Mouse (Mus musculus) lung, adult 2 months (tissue): ENCODE results near the gene Erich6b. TPM values are rescaled to one million over a fixed set of nuclear protein-coding genes. Genes with fewer than 3 reads are reported as not detected.

Source experiments
- DNase-seq: peaks from one replicate; pipeline ENCODE4 v3.0.0; 2022
- H3K4me1 ChIP-seq: fragments of 200-500 bp; 2 replicates; pipeline ENCODE4 v1.6.1; 2011; ENCODE audit warnings: low read length; ENCODE audit not compliant: control insufficient read depth, insufficient read depth
- H3K4me3 ChIP-seq: fragments of 200-500 bp; replicated peaks from 2 replicates; pipeline ENCODE3; 2011; ENCODE audit warnings: low read depth, mild to moderate bottlenecking, control low read depth, low read length; ENCODE audit errors: extremely low read depth
- CTCF ChIP-seq: fragments of 200-500 bp; IDR thresholded peaks from 2 replicates; pipeline ENCODE4 v1.5.1; 2011; ENCODE audit warnings: mild to moderate bottlenecking, low read length, control low read depth; ENCODE audit not compliant: insufficient read depth
- POLR2A ChIP-seq: fragments of 200-500 bp; IDR thresholded peaks from 2 replicates; pipeline ENCODE4 v1.6.1; 2011; ENCODE audit warnings: low read depth, mild to moderate bottlenecking, control low read depth, low read length, borderline replicate concordance; ENCODE audit errors: extremely low read depth
- WGBS: fragments of 180-500 bp; shearing (Covaris S2); methylation state at CpG from one replicate; pipeline ENCODE4 v1.1.7; 2018; 5-methylcytosine and 5-hydroxymethylcytosine counted together
- polyA plus RNA-seq: library from polyadenylated mRNA; depleted of rRNA; stranded (reverse); fragments of >200 nt; gene quantifications from 2 replicates; pipeline ENCODE4 v1.2.3, GENCODE M21; 2012

Erich6b gene
- polyA plus RNA-seq, 1 experiment = not detected

DNA sequence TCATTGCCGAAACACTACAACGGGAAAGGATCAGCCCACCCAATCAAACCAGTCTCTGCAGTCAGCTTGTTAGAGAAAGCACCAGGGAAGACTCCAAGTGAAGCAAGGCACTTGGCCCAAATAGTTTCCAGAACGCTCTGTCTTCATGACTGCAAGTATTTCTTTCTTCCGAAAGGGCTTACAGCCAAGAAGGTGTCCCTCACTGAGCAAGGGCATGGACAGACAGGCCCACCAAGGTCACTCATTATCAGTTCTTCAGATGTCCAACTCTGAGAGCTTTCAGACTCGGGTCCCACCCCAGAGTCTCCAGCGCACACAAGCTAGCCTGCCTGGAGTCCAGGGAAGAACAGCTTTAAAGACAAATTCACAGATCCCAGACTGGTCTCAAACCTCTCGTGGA is 3.4 kb downstream of the Erich6b start:
- 84% methylated on average over 7 of the region's 7 CpGs for WGBS
- H3K4me3 ChIP-seq = no peak overlapping the region
- DNase-seq = no peak
- no peaks in the 10 kb centered on the region for H3K4me1 ChIP-seq
- no peak for TF ChIP-seq POLR2A
- TF ChIP-seq CTCF = no peak

DNA sequence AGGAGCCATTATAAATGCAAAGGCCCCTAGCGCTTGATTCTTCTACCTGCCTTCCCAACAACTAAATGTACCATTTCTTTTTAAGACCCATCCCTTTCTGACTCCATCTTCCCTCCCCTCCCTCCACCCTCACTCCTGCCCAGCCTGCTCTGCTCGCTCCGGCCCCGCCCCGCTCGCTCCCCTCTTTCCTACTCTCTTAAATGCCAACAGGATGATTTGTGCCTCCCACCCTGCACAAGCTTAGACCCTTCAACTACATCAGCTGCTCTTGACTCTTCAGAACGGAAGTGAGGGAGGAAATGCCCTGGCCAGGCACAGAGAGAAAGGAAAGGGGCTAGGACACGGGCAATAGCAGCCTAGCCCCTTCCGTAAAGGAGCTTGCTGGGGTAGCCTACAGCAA is 4.0 kb downstream of the Erich6b start:
- no peak overlapping the region for H3K4me3 ChIP-seq
- TF ChIP-seq CTCF (no peak), POLR2A (no peak)
- no peak for DNase-seq
- H3K4me1 ChIP-seq = no peaks in the 10 kb centered on the region
- 49% methylated on average over 9 of the region's 9 CpGs for WGBS

DNA sequence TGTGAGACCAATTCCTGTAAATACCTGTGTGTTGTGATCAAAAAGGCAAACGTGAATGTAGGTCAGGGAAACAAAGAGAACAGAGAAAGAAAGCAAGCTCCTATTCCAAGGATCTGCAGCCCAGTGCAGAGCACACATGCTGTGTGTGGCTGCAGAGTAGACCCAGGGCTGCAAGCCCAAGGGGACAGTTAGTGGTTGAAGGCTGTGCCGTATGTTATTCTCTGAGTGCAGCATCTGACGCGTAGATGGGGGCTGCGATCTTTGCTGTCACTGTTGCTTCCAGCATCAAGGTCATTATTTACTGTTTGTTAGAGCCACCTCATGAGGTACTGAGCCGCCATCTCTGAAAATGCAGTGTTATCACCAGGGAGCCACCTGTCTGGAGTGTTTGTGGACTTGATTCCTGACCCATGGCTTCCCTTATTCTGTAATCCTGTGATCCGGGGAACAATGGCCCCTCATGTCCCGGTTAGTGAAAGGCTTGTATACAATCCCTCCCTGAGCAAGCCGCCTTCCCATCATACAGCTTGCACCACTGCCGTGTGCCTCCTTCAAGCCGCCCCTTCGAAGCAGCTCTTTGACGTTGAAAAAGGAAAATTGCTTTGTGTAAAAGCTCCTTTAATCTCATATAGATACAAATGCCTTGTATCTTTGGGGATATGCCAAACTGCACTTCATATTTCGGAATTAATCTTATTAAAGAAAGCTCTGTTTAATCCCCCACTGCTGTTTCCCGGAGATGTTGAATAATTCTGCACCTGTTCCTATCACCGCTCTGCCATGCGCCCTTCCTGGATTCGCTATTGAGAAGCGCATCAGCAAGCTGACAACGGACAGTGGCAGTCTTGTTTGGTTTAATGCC is 5.1 kb downstream of the Erich6b start:
- H3K4me3 ChIP-seq = no peak overlapping the region
- no peak for DNase-seq
- no peak for TF ChIP-seq POLR2A
- no peaks in the 10 kb centered on the region for H3K4me1 ChIP-seq
- WGBS = 60% methylated on average over 20 of the region's 20 CpGs

DNA sequence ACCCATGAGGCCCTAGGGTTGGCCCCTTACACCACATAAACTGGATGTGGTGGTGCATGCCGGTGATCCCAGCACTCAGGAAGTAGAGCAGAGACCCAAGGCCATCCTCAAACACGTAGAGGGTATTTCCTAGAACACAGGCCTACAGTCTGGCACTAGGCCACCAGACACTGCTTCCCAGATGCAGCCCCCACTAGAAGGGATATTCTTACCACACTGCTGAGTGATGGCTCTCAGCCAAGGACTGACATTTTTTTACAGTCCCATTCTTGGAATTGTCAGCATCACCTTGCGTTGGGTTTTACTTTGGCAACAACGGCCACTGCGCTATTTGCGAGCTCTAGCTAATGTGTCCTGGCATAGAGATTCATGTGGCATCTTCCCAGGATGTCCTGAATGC is 18.9 kb downstream of the Erich6b start:
- H3K4me1 ChIP-seq = no peaks in the 10 kb centered on the region
- 57% methylated on average over 6 of the region's 6 CpGs for WGBS
- no peak for TF ChIP-seq CTCF
- TF ChIP-seq POLR2A = no peak
- DNase-seq = no peak
- H3K4me3 ChIP-seq = no peak overlapping the region

DNA sequence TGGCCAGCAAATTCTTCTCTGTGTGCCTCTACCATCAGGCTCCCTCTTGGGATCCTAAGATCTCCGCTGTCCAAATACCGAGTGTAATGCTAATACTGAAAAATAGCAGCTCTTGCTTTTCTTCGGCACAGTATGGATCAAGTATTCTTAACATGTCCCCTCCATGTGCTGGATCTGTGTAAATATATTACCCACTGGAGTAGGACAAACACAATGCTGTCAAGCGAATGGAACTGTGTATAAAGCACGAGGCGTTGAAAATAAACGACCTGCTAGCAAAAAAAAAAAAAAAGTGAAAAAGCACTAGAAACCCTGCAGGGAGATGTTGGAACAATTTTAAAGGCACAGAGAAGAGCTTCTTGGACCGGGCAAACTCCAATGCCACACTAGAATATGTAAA is 19.5 kb downstream of the Erich6b start:
- no peak for DNase-seq
- H3K4me3 ChIP-seq = no peak overlapping the region
- H3K4me1 ChIP-seq = no peaks in the 10 kb centered on the region
- WGBS = 48% methylated on average over 8 of the region's 8 CpGs
- TF ChIP-seq CTCF (no peak), POLR2A (no peak)

DNA sequence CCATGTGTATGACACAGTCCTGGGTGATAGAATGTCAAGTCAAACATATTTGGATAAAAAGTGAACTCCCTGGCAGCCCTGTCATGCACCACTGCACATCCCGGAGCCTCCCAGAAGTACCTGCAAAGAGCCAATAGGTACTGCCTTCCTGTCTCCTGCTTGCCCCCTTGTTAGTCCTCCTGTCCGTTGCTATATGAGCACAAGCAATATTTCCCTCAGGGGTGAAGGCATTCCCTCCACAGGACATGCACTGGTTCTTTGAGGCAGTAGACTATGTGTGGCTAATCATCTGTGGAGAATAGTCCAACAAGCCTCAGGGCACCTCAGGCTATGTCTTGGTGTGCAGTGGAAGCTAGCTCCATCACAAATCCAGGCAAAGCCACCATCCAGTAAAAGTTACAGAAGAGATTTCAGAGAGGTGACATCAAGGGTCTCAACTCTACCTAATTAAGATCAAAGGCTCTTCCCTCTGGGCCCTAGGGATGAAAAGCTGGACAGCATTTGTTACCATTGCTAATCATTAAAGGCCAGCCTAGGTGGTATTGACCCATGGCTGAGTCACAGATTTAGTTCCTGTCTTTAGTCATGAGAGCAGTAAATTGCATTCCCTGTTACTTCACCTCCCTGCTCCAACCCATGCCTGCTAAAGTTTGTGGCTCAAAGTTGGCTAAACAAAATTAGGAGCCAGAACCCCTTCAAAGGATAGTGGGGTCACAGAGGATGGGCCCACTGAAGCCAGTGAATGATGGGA is 23.5 kb downstream of the Erich6b start:
- DNase-seq = no peak
- TF ChIP-seq CTCF (no peak), POLR2A (no peak)
- WGBS = 87% methylated on average over 2 of the region's 2 CpGs
- Histone ChIP-seq H3K4me3 (no peak overlapping the region), H3K4me1 (no peaks in the 10 kb centered on the region)

DNA sequence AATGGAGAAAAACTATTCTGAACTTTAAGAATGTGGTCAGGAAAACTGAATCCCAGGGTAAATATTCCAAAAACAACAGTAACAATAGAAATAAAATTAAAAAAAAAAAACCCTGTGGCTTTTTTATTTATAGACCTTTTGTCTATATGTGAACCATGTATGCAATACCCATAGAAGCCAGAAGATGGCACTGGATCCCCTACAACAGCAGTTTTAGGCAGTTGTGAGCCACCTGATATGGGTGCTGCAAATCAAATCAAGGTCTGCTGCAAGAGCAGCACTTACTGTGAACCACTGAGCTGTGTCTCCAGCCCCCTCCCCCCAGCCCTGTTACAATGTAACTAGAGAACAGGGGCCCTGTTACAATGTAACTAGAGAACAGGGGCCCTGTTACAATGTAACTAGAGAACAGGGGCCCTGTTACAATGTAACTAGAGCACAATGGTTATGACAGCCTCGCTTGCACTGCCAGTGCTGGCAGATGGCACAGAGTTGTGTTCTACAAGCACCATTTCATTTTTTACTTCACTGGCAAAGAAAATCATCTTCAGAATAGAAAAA is 27.1 kb downstream of the Erich6b start:
- no peak overlapping the region for H3K4me3 ChIP-seq
- no peaks in the 10 kb centered on the region for H3K4me1 ChIP-seq
- no peak for DNase-seq
- 75% methylated on average over 1 of the region's 1 CpGs for WGBS
- TF ChIP-seq POLR2A (no peak), CTCF (no peak)

DNA sequence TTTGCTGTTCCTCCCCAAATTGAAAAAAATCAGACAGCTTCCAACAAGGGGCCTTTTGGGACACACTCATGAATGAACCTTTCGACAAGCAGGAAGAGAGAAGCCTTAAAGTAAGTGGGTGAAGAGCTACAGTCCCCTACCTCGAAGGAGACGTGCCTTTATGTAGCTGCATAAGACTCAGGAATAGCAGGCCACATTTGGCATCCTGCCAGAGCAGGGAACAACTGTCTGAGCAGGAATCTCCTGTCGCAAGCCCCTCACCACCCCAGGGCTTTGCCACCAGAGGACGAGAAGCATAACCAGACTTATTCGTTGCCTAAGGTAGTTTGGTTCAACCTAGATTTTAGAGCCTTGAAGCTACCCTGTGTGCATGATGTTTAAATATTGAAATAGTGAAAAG is 34.3 kb downstream of the Erich6b start:
- no peak overlapping the region for H3K4me3 ChIP-seq
- DNase-seq = no peak
- TF ChIP-seq CTCF = no peak
- no peak for TF ChIP-seq POLR2A
- 45% methylated on average over 6 of the region's 6 CpGs for WGBS
- H3K4me1 ChIP-seq = no peaks in the 10 kb centered on the region

DNA sequence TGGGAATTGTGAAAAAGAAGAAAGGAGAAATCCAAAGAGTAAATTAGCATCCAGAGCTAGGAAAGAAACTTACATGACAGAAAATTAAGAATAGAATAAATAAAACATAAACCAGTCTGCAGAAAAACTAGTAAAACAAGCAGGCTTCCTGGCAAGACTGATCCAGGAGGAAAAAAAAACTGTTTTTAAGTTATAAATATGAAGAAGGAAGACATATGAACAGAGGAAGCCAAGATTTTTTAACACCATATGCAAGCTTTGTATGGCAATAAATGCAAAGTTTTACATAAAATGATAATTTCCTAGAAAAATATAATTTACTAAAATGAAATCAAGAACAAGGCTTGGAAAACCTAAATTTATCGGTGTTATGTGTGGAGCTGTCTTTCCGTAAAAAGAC is 48.4 kb downstream of the Erich6b start:
- no peak overlapping the region for H3K4me3 ChIP-seq
- DNase-seq = no peak
- TF ChIP-seq POLR2A (no peak), CTCF (no peak)
- H3K4me1 ChIP-seq = no peaks in the 10 kb centered on the region
- 89% methylated on average over 2 of the region's 2 CpGs for WGBS
